Mouse (Mus musculus): ENCODE data around the gene Mmel1.

DNA sequence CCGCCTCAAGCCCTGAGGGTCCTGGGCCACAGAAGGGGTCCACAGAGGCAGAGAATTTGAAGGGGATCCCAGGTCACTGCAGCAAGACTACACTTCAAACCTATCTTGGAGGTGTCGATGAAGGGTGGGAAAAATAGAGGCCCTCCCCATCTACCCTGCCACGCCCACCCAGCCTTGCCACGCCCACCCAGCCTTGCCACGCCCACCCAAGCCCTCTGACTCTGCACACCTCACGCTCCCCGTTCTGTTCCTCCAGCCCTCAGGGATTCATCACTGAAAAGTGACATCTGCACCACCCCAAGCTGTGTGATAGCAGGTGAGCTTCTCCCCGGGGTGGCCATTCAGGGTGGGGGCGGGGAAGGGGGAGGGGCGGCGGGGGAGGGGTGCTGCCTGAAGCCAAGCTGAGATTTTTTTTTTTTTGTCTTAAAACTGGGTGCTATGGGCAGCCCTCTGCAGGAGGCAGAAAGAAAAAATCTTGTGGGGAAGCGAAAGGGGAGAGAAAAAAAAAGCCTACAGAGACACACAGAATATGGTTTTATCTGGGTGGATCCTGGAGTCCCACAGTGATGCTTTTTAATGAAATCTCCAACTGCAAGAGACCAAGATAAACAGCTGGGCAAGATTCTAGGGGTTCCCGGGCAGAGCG is 12.8 kb downstream of the Mmel1 start:
- TF ChIP-seq CTCF (IDR thresholded peaks at IDR 0.05; ENCODE audit: low read depth, low read length): no peak
- TF ChIP-seq POLR2A (IDR thresholded peaks at IDR 0.05; ENCODE audit: insufficient read depth, low read length): no peak

Data from ES-Bruce4 (cell line).